Mouse (Mus musculus): ENCODE measurements around the gene Crtc3. TPM values are rescaled to one million over a fixed set of nuclear protein-coding genes. Genes with fewer than 3 reads are reported as not detected.

Crtc3 gene
- polyA plus RNA-seq, 1 experiment, result not detected

- Histone ChIP-seq H3K27ac (ENCODE audit: insufficient read depth, low read depth, low read length) (peak overlapping the region; percentile 70), H3K4me3 (ENCODE audit: insufficient read depth, low read depth, low read length) (no peak overlapping the region), H3K4me1 (ENCODE audit: control insufficient read depth, insufficient read depth, low read length) (peaks cover 11% of the 10 kb centered on the region)
- TF ChIP-seq CTCF (IDR thresholded peaks at IDR 0.05; ENCODE audit: insufficient read depth, low read depth, low read length), result no peak
- no peak for TF ChIP-seq POLR2A (IDR thresholded peaks at IDR 0.05; ENCODE audit: insufficient read depth, low read depth, low read length)
- WGBS, result 44% methylated on average over 22 of the region's 22 CpGs
These were observed 134.3 kb downstream of the Crtc3 start for GRCm38 (mm10) chr7:80554180-80555021.

DNA sequence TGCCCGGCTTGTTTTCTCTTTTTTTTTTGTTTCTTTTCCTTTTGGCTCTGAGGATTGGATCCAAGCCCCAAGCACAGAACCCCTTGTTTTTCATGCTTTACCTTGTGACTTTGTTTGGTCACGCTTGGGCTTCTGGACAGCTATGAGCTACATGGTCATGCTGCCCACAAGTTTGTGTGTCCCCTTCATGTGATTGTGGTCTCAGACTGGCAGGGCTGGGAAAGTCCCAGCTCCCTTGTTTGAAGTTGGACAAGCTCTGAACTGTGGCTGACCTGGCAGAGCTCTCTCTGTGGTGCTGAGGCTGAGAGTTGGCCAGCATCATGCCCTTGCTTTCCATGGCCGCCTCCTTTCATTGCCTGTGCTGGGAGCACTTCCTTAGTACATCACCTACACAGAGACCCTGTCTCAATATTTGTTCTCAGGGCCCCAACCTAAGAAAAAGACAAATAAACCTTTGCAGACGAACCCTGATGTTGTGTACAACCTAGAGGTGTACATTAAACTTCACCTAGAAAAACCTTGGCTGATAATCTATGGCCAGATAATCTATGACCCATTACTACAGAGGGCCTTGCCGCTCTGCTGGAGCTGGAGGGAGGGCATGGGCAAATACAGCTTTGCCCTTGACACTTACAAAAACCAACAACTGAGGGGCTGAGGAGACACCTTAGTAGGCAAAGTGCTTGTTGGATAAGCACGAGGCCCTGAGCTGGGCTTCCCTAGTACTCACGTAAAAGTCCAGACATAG is 140.0 kb downstream of the Crtc3 start:
- TF ChIP-seq CTCF (IDR thresholded peaks at IDR 0.05; ENCODE audit: insufficient read depth, low read depth, low read length) (no peak), POLR2A (IDR thresholded peaks at IDR 0.05; ENCODE audit: insufficient read depth, low read depth, low read length) (no peak)
- no peak overlapping the region for H3K4me3 ChIP-seq (ENCODE audit: insufficient read depth, low read depth, low read length)
- H3K27ac ChIP-seq (ENCODE audit: insufficient read depth, low read depth, low read length), result no peak overlapping the region
- 89% methylated on average over 7 of the region's 7 CpGs for WGBS
- H3K4me1 ChIP-seq (ENCODE audit: control insufficient read depth, insufficient read depth, low read length), result no peaks in the 10 kb centered on the region

GRCm38 (mm10) chr7:80542139-80542831 is 146.4 kb downstream of the Crtc3 start:
- WGBS, result 80% methylated on average over 7 of the region's 7 CpGs
- no peak for TF ChIP-seq CTCF (IDR thresholded peaks at IDR 0.05; ENCODE audit: insufficient read depth, low read depth, low read length)
- H3K27ac ChIP-seq (ENCODE audit: insufficient read depth, low read depth, low read length), result no peak overlapping the region

GRCm38 (mm10) chr7:80539581-80539980 is 149.1 kb downstream of the Crtc3 start:
- TF ChIP-seq CTCF (IDR thresholded peaks at IDR 0.05; ENCODE audit: insufficient read depth, low read depth, low read length) (no peak), POLR2A (IDR thresholded peaks at IDR 0.05; ENCODE audit: insufficient read depth, low read depth, low read length) (no peak)
- Histone ChIP-seq H3K27ac (ENCODE audit: insufficient read depth, low read depth, low read length) (no peak overlapping the region), H3K4me1 (ENCODE audit: control insufficient read depth, insufficient read depth, low read length) (peaks cover under 1% of the 10 kb centered on the region; the same call in 1 of the 2 replicates), H3K4me3 (ENCODE audit: insufficient read depth, low read depth, low read length) (no peak overlapping the region)
- WGBS, result 70% methylated on average over 5 of the region's 5 CpGs

More at GRCm38 (mm10) chr7:80542139-80542831, 146.4 kb downstream of the Crtc3 start:
- no peak overlapping the region for H3K4me3 ChIP-seq (ENCODE audit: insufficient read depth, low read depth, low read length)
- no peaks in the 10 kb centered on the region for H3K4me1 ChIP-seq (ENCODE audit: control insufficient read depth, insufficient read depth, low read length)

Other genes starting within 250 kb of the Crtc3 start
- gene Blm, start 153.8 kb downstream of the Crtc3 start, polyA plus RNA-seq (2012; ENCODE audit: insufficient read depth, insufficient read length, low replicate concordance, missing spikeins), result not detected in 2 replicates
- gene Iqgap1, start 137.1 kb upstream of the Crtc3 start, polyA plus RNA-seq (2012; ENCODE audit: insufficient read depth, insufficient read length, low replicate concordance, missing spikeins), result not detected in 2 replicates
- gene Zscan2, start 172.0 kb upstream of the Crtc3 start, polyA plus RNA-seq (2012; ENCODE audit: insufficient read depth, insufficient read length, low replicate concordance, missing spikeins), result not detected in 2 replicates
- gene Wdr73, start 212.4 kb upstream of the Crtc3 start, polyA plus RNA-seq (2012; ENCODE audit: insufficient read depth, insufficient read length, low replicate concordance, missing spikeins), result not detected in 2 replicates
- gene Nmb, start 216.2 kb upstream of the Crtc3 start, polyA plus RNA-seq (2012; ENCODE audit: insufficient read depth, insufficient read length, low replicate concordance, missing spikeins), result not detected in 2 replicates

Data from olfactory bulb, adult 2 months (tissue).